Mouse (Mus musculus): ENCODE results near the gene Dazap2. TPM values are rescaled to one million over a fixed set of nuclear protein-coding genes. Genes with fewer than 3 reads are reported as not detected.

Dazap2 gene
- total and polyA plus RNA-seq, 3 experiments = 56.0 to 213 (median 159) TPM

DNA sequence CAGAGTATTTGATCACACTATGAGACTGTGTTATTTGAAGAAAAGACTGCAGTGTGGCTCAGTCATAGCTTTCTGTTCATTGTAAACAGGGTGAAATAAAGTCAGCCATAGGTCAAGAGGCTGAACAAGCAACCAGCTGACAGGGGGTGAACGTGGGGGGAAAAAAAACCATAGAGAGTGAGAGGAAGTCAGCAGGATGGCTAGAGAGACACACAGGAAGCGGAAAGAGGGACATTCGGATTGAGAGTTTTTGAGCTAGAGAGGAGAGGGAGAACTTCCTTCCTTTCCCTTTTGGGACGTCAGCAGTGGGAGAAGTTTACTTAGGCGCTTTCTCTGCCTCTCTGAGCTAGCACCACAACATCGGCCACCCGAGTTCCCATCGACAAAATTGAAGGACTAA lies 24.7 kb upstream of the Dazap2 start:
- Histone ChIP-seq H3K27me3 (replicated peaks) (no peaks in the 10 kb centered on the region), H3K9me3 (replicated peaks; ENCODE audit: low read length) (no peaks in the 10 kb centered on the region), H3K79me2 (replicated peaks; ENCODE audit: control insufficient read depth, extremely low read depth, insufficient read depth, poor library complexity, severe bottlenecking) (no peaks in the 10 kb centered on the region), H3K9ac (ENCODE audit: insufficient read depth, low read depth) (no peak overlapping the region), H3K4me3 (replicated peaks in 1 of 3; ENCODE audit: low read depth in 2 of 3, low read length in 2 of 3, poor library complexity in 1 of 3) (no peak overlapping the region), H3K4me1 (ENCODE audit: control insufficient read depth in 1 of 2, insufficient read depth in 2 of 2) (peaks cover 0 to 3% of the 10 kb centered on the region in 2 experiments; a peak in 1 of 4 replicates), H3K27ac (ENCODE audit: insufficient read depth, low read depth) (no peak overlapping the region), H3K4me2 (ENCODE audit: insufficient read depth, low read depth, poor library complexity, severe bottlenecking) (no peak overlapping the region), H3K36me3 (replicated peaks in 1 of 2; ENCODE audit: control insufficient read depth in 1 of 2, insufficient read depth in 1 of 2, low read length in 1 of 2) (peaks cover 14 to 26% of the 10 kb centered on the region in 2 experiments)
- in situ Hi-C loops (cut with MboI; ENCODE audit: low pct_ligation_motif_present, low pct_unique_long_range_greater_than_20kb, low sequenced_read_pairs) (no loop called here), dilution Hi-C loops (cut with MboI; ENCODE audit: extremely low pct_ligation_motif_present, extremely low pct_unique_long_range_greater_than_20kb, low sequenced_read_pairs) (no loop called here)
- TF ChIP-seq TBP (conservative IDR thresholded peaks at IDR 0.05; ENCODE audit: low read depth, low read length) (no peak), CHD1 (IDR thresholded peaks at IDR 0.05; ENCODE audit: low read depth, low read length) (no peak), CHD2 (IDR thresholded peaks at IDR 0.05; ENCODE audit: low read length) (no peak), ZKSCAN1 (IDR thresholded peaks at IDR 0.05; ENCODE audit: borderline replicate concordance, low read depth, low read length) (no peak), USF2 (conservative IDR thresholded peaks at IDR 0.05; ENCODE audit: low read depth, low read length) (no peak), RAD21 (IDR thresholded peaks at IDR 0.05; ENCODE audit: low read depth, low read length) (no peak), SMC3 (IDR thresholded peaks at IDR 0.05; ENCODE audit: low read depth, low read length) (no peak)
- DNase-seq (ENCODE audit: extremely low read depth) = no peak

DNA sequence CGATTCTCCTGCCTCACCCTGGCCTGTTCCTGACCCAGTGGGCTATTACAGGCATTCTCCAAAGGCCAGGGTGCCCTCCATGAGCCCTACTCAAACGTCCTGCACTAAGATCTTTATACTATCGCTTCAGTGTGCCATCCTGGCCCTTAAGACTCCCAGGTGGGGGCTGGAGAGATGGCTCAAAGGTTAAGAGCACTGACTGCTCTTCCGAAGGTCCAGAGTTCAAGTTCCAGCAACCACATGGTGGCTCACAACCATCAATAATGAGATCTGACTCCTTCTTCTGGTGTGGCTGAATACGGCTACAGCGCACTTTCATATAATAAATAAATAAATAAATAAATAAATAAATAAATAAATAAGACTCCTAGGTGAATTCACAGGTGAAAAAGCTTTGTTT lies 22.3 kb upstream of the Dazap2 start:
- H3K27me3 ChIP-seq (replicated peaks) = no peaks in the 10 kb centered on the region
- H3K27ac ChIP-seq (ENCODE audit: insufficient read depth, low read depth) = no peak overlapping the region
- no peak for DNase-seq (ENCODE audit: extremely low read depth)
- no peak overlapping the region for H3K4me2 ChIP-seq (ENCODE audit: insufficient read depth, low read depth, poor library complexity, severe bottlenecking)
- no peak overlapping the region for H3K4me3 ChIP-seq (replicated peaks in 1 of 3; ENCODE audit: low read depth in 2 of 3, low read length in 2 of 3, poor library complexity in 1 of 3)
- no peak overlapping the region for H3K9ac ChIP-seq (ENCODE audit: insufficient read depth, low read depth)
- no peaks in the 10 kb centered on the region for H3K9me3 ChIP-seq (replicated peaks; ENCODE audit: low read length)
- peaks cover under 1 to 5% of the 10 kb centered on the region in 2 experiments for H3K36me3 ChIP-seq (replicated peaks in 1 of 2; ENCODE audit: control insufficient read depth in 1 of 2, insufficient read depth in 1 of 2, low read length in 1 of 2)
- dilution Hi-C loops (cut with MboI; ENCODE audit: extremely low pct_ligation_motif_present, extremely low pct_unique_long_range_greater_than_20kb, low sequenced_read_pairs) (no loop called here), in situ Hi-C loops (cut with MboI; ENCODE audit: low pct_ligation_motif_present, low pct_unique_long_range_greater_than_20kb, low sequenced_read_pairs) (no loop called here)
- TF ChIP-seq BHLHE40 (IDR thresholded peaks at IDR 0.05; ENCODE audit: low read depth, low read length) (no peak), MEF2A (IDR thresholded peaks at IDR 0.05; ENCODE audit: borderline replicate concordance, low read depth, low read length) (no peak), NELFE (IDR thresholded peaks at IDR 0.05; ENCODE audit: low read depth, low read length) (no peak), EP300 (IDR thresholded peaks at IDR 0.05; ENCODE audit: low read length) (no peak), ZNF384 (IDR thresholded peaks at IDR 0.05; ENCODE audit: low read depth, low read length) (no peak), CHD2 (IDR thresholded peaks at IDR 0.05; ENCODE audit: low read length) (no peak), KAT2A (IDR thresholded peaks at IDR 0.05; ENCODE audit: insufficient replicate concordance, low read length) (no peak), IRF4 (IDR thresholded peaks at IDR 0.05; ENCODE audit: low read depth, low read length) (no peak), ZKSCAN1 (IDR thresholded peaks at IDR 0.05; ENCODE audit: borderline replicate concordance, low read depth, low read length) (no peak), HCFC1 (IDR thresholded peaks at IDR 0.05; ENCODE audit: low read depth, low read length) (no peak), USF2 (conservative IDR thresholded peaks at IDR 0.05; ENCODE audit: low read depth, low read length) (no peak), CTCF (conservative IDR thresholded peaks at IDR 0.05 in 1 of 2, IDR thresholded peaks at IDR 0.05 in 1 of 2; ENCODE audit: low read depth in 2 of 2, low read length in 2 of 2) (no peak), ETS1 (conservative IDR thresholded peaks at IDR 0.05; ENCODE audit: low read depth, low read length) (no peak), POLR2AphosphoS2 (IDR thresholded peaks at IDR 0.05; ENCODE audit: low read depth, low read length) (no peak), MXI1 (IDR thresholded peaks at IDR 0.05; ENCODE audit: low read depth, low read length) (no peak), MAFK (IDR thresholded peaks at IDR 0.05; ENCODE audit: insufficient replicate concordance, low read length) (no peak), JUN (IDR thresholded peaks at IDR 0.05; ENCODE audit: insufficient read depth, low read depth, low read length) (no peak), NRF1 (IDR thresholded peaks at IDR 0.05; ENCODE audit: low read depth, low read length) (no peak), RAD21 (IDR thresholded peaks at IDR 0.05; ENCODE audit: low read depth, low read length) (no peak)
- peaks cover 3 to 12% of the 10 kb centered on the region in 2 experiments; a peak in 1 of 4 replicates for H3K4me1 ChIP-seq (ENCODE audit: control insufficient read depth in 1 of 2, insufficient read depth in 2 of 2)
- H3K79me2 ChIP-seq (replicated peaks; ENCODE audit: control insufficient read depth, extremely low read depth, insufficient read depth, poor library complexity, severe bottlenecking) = no peaks in the 10 kb centered on the region
